In the genomic region with DNA sequence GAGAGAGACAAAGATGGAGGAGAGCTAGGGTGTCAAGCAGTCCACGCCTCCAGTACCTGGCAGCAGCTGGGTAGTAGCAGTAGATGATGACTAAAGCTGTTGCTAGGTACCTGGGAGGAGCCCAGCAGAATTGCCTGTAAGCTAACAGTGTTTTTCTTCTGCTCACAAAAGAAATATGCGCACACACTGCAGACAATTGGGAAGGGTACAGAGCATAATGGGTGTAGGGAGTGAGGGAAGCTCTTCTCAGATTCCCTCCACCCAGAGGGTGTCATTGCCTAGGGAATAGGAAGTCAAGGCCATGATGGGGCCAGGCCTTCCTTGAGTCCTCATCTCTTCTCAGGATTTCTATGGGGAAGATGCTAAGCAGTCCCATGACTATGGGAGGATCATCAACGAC, we compare ENCODE assay signal across 30 mouse cellular contexts. TPM values are rescaled to one million over a fixed set of nuclear protein-coding genes. Genes with fewer than 3 reads are reported as not detected.
"Had no signal": no experiment of that assay in that cellular context is flagged by ENCODE, and none has a peak within 500 bp of the region (broad histone marks: within the 10 kb centered on the region; RNA-seq: fewer than 3 reads in every experiment).

No protein-coding gene starts in this region.

- H3K4me3 ChIP-seq: embryonic facial prominence, embryonic 10.5 days; embryonic facial prominence, embryonic 12.5 days; embryonic facial prominence, embryonic 13.5 days; embryonic facial prominence, embryonic 15.5 days; erythroblast, embryonic 14.5 days; forebrain, embryonic 10.5 days; forebrain, embryonic 12.5 days; forebrain, embryonic 13.5 days; forebrain, embryonic 15.5 days; gastrocnemius, adult 2 months; heart, adult 2 months had no signal

- H3K27me3 ChIP-seq: forebrain, embryonic 15.5 days had no signal

- DNase-seq: cerebellum, adult 9-11 months; cerebellum, postnatal 10 days; cerebellum, postnatal 14 days; cerebellum, postnatal 25 days; cerebellum, postnatal 36 days; embryo, embryonic 11 days; forebrain, postnatal 0 days; gastrocnemius, adult 2 months; gastrocnemius, postnatal 10 days; gastrocnemius, postnatal 14 days; gastrocnemius, postnatal 25 days; gastrocnemius, postnatal 36 days; heart, adult 11 months; heart, adult 18-20 months; heart, adult 2 months had no signal

- H3K9ac ChIP-seq: embryonic facial prominence, embryonic 12.5 days; embryonic facial prominence, embryonic 13.5 days; embryonic facial prominence, embryonic 15.5 days; forebrain, embryonic 12.5 days; forebrain, embryonic 13.5 days; forebrain, embryonic 15.5 days; forebrain, postnatal 0 days had no signal

- H3K4me1 ChIP-seq: embryonic facial prominence, embryonic 10.5 days; embryonic facial prominence, embryonic 12.5 days; forebrain, embryonic 12.5 days; forebrain, embryonic 13.5 days; forebrain, embryonic 15.5 days had no signal

- H3K27ac ChIP-seq: embryonic facial prominence, embryonic 10.5 days; embryonic facial prominence, embryonic 12.5 days; embryonic facial prominence, embryonic 13.5 days; embryonic facial prominence, embryonic 15.5 days; forebrain, embryonic 10.5 days; forebrain, embryonic 12.5 days; forebrain, embryonic 13.5 days; forebrain, embryonic 15.5 days; gastrocnemius, adult 2 months; heart, adult 2 months had no signal

- H3K36me3 ChIP-seq: embryonic facial prominence, embryonic 10.5 days; embryonic facial prominence, embryonic 12.5 days; embryonic facial prominence, embryonic 13.5 days; embryonic facial prominence, embryonic 15.5 days; forebrain, embryonic 10.5 days; forebrain, embryonic 12.5 days; forebrain, embryonic 15.5 days had no signal

- ATAC-seq: forebrain, embryonic 13.5 days; forebrain, embryonic 14.5 days; forebrain, embryonic 15.5 days; forebrain, embryonic 16.5 days; forebrain, postnatal 0 days had no signal

- H3K9me3 ChIP-seq: embryonic facial prominence, embryonic 10.5 days; embryonic facial prominence, embryonic 12.5 days; embryonic facial prominence, embryonic 13.5 days; embryonic facial prominence, embryonic 15.5 days; forebrain, embryonic 10.5 days; forebrain, embryonic 12.5 days; forebrain, embryonic 13.5 days; forebrain, embryonic 15.5 days had no signal

RNA-seq across cellular contexts. Expression of a gene that starts 8.6 kb away (rescaled TPM):
- total RNA-seq: common myeloid progenitor, adult 5-6 weeks; forebrain, postnatal 0 days; granulocyte monocyte progenitor cell, adult 5-6 weeks had no signal
- polyA plus RNA-seq: embryonic facial prominence, embryonic 10.5 days; embryonic facial prominence, embryonic 11.5 days; erythroblast, embryonic 14.5 days; forebrain, embryonic 10.5 days; forebrain, embryonic 11.5 days; forebrain, embryonic 12.5 days; forebrain, embryonic 13.5 days; forebrain, embryonic 14.5 days had no signal

RNA-seq across cellular contexts. Expression of a gene that starts 51.3 kb away (rescaled TPM):
- polyA plus RNA-seq: erythroblast, embryonic 14.5 days had no signal
